8 mouse cellular contexts compared by ENCODE assay signal in genomic region chr16:96191531-96192506, GRCm38 (mm10). TPM values are rescaled to one million over a fixed set of nuclear protein-coding genes. Genes with fewer than 3 reads are reported as not detected.
DNase-seq lines count a peak whose midpoint lies in the region; ATAC-seq lines count a peak whose summit lies in the region.

Lca5l (minus strand) TSS chr16:96192271.

- H3K27ac ChIP-seq in intestine, embryonic 14.5 days (ENCODE audit: low read depth): no peak within 1 kb of the TSS; the same call in 1 of the 2 replicates

- peaks cover 6% of the 10 kb centered on the region; the same call in 1 of the 2 replicates for H3K27me3 ChIP-seq in intestine, embryonic 14.5 days (replicated peaks; ENCODE audit: control insufficient read depth, insufficient read depth, low read length)

- H3K4me1 ChIP-seq in intestine, embryonic 14.5 days (replicated peaks; ENCODE audit: control insufficient read depth, insufficient read depth, low read length): 0 out of 2 replicates have a peak, but pooled peaks cover 5% of the 10 kb centered on the region

- peak; percentile 100 for DNase-seq in adrenal gland, adult 18-20 months (ENCODE audit: low spot score in 2 of 2)
- peak; percentile 100 for DNase-seq in embryo, embryonic 11 days
- DNase-seq in gastrocnemius, postnatal 25 days: peak; percentile 99
- DNase-seq in intestine, embryonic 14.5 days (ENCODE audit: low spot score): peak; percentile 99
- peak; percentile 99 to 100 for DNase-seq in left cerebral cortex, postnatal 14 days (ENCODE audit: low spot score in 2 of 2)
- DNase-seq in mesoderm, embryonic 11.5 days (ENCODE audit: low read depth, low spot score): peak; percentile 99
- peak; percentile 97 to 99 for DNase-seq in right cerebral cortex, postnatal 36 days (ENCODE audit: low spot score in 2 of 2)
- peak; percentile 98 for DNase-seq in yolk sac, embryonic 10.5 days (ENCODE audit: low spot score)

- peak; percentile 98 for ATAC-seq in intestine, embryonic 14.5 days (replicated peaks; ENCODE audit: low FRiP score, low TSS enrichment, low read depth)

- WGBS in intestine, embryonic 14.5 days: 1% methylated on average over 77 of the region's 77 CpGs

- no peaks in the 10 kb centered on the region for H3K36me3 ChIP-seq in intestine, embryonic 14.5 days (ENCODE audit: control insufficient read depth, insufficient read depth, low read length)

- peak within 1 kb of the TSS; percentile 84 for H3K4me2 ChIP-seq in intestine, embryonic 14.5 days (ENCODE audit: low read length)

- H3K9ac ChIP-seq in intestine, embryonic 14.5 days (ENCODE audit: low read length): peak within 1 kb of the TSS; percentile 70

- H3K9me3 ChIP-seq in intestine, embryonic 14.5 days (ENCODE audit: control insufficient read depth, low read length): no peaks in the 10 kb centered on the region

- peak within 1 kb of the TSS; percentile 90 for H3K4me3 ChIP-seq in intestine, embryonic 14.5 days (ENCODE audit: low read depth, low read length)

- intact Hi-C loops in left cerebral cortex, postnatal 14 days (cut with DNase I): loop anchor here (2.0 kb wide), 1 partner anchor 35 kb away; no protein-coding TSS in a partner anchor

RNA-seq across cellular contexts. Expression of gene Lca5l, which starts in this region (rescaled TPM):
- 1 to 10 TPM; 1.0 to 1.4 TPM for total RNA-seq in adrenal gland, adult 18-20 months (2021)
- under 1 TPM; 0.35 to 0.43 TPM for total RNA-seq in gastrocnemius, postnatal 25 days (2021)
- polyA plus RNA-seq in intestine, embryonic 14.5 days (2014; fragmentation: Nextera tagmentation; extraction: Ambion mirVana): 1.1 and 1.2 TPM in 2 replicates
- 1 to 10 TPM in 1 of 2 experiments, under 1 TPM in 1; 0.88 to 1.5 TPM for total RNA-seq in left cerebral cortex, postnatal 14 days (2021)

Comparison
In these comparisons a context has a peak if more than half of its experiments do, and no peak if none do; other contexts are left out.
1. Peak in DNase-seq in gastrocnemius, postnatal 25 days; RNA of the gene not detected or under 1 TPM.